Mouse (Mus musculus) heart, embryonic 15.5 days (tissue): ENCODE results near the gene Dlst. TPM values are rescaled to one million over a fixed set of nuclear protein-coding genes. Genes with fewer than 3 reads are reported as not detected.

Experiments used
- ATAC-seq: fragments of 200-750 bp; cut with Nextera tagmentation; replicated peaks from 2 replicates; pipeline ENCODE4 v1.8.0; 2017; ENCODE audit warnings: low read depth, moderate TSS enrichment; ENCODE audit not compliant: insufficient number of reproducible peaks, insufficient read depth, low FRiP score
- H3K27ac ChIP-seq: fragments of 300-500 bp; sonication (generic); 2 replicates; pipeline ENCODE4 v1.5.1; 2015; ENCODE audit warnings: mild to moderate bottlenecking, inconsistent platforms
- H3K27me3 ChIP-seq: fragments of 300-500 bp; sonication (generic); 2 replicates; pipeline ENCODE4 v1.6.1; 2015; ENCODE audit warnings: inconsistent platforms
- H3K36me3 ChIP-seq: fragments of 300-500 bp; sonication (generic); 2 replicates; pipeline ENCODE4 v1.6.1; 2015; ENCODE audit warnings: mild to moderate bottlenecking, inconsistent platforms
- H3K4me1 ChIP-seq: fragments of 300-500 bp; sonication (generic); replicated peaks from 2 replicates; pipeline ENCODE4 v1.6.1; 2015; ENCODE audit warnings: inconsistent platforms
- H3K4me2 ChIP-seq: fragments of 300-500 bp; sonication (generic); 2 replicates; pipeline ENCODE4 v1.6.1; 2015; ENCODE audit warnings: inconsistent platforms, mild to moderate bottlenecking, moderate library complexity
- H3K4me3 ChIP-seq: fragments of 300-500 bp; sonication (generic); 2 replicates; pipeline ENCODE4 v1.5.1; 2015; ENCODE audit warnings: mild to moderate bottlenecking, inconsistent platforms
- H3K9ac ChIP-seq: fragments of 300-500 bp; sonication (generic); 2 replicates; pipeline ENCODE4 v1.6.1; 2015; ENCODE audit warnings: mild to moderate bottlenecking, inconsistent platforms
- H3K9me3 ChIP-seq: fragments of 300-500 bp; sonication (generic); replicated peaks from 2 replicates; pipeline ENCODE4 v1.6.1; 2016; ENCODE audit warnings: inconsistent platforms
- WGBS: fragments of 180-500 bp; shearing (Covaris S2); methylation state at CpG from one replicate; pipeline ENCODE4 v1.1.7; 2015; ENCODE audit warnings: mixed read lengths; 5-methylcytosine and 5-hydroxymethylcytosine counted together
- polyA plus RNA-seq: library from polyadenylated mRNA; unstranded; fragments of >200 nt; fragmentation: Nextera tagmentation; extraction: Ambion mirVana; gene quantifications from 2 replicates; pipeline ENCODE4 v1.2.1, GENCODE M21; 2015

Dlst gene
- polyA plus RNA-seq, 1 experiment from 2014 or later: 199 TPM

DNA sequence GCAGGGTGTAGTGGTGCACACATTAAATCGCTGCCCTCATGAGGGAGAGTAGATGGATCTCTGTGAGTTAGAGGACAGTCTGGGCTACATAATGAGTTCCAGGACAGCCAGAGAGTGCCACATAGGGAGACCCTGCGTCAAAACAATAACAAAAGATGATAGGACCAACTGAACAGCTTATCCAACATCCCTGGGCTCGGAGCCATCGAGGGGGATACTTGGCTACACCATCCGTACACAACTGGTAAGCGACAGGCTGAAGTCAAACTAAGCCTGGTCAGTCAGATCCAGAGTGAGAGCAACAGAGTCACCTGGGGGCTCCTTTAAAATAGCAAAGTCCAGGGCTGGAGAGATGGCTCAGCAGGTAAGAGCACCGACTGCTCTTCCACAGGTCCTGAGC is 14.8 kb upstream of the Dlst start:
- H3K36me3 ChIP-seq: no peaks in the 10 kb centered on the region
- no peak overlapping the region for H3K9ac ChIP-seq
- no peak overlapping the region for H3K4me3 ChIP-seq
- H3K27ac ChIP-seq: no peak overlapping the region
- ATAC-seq: no peak
- 0 out of 2 replicates have a peak, but pooled peaks cover 5% of the 10 kb centered on the region for H3K4me1 ChIP-seq
- no peaks in the 10 kb centered on the region for H3K9me3 ChIP-seq
- H3K27me3 ChIP-seq: no peaks in the 10 kb centered on the region
- no peak overlapping the region for H3K4me2 ChIP-seq
- 77% methylated on average over 7 of the region's 7 CpGs for WGBS

DNA sequence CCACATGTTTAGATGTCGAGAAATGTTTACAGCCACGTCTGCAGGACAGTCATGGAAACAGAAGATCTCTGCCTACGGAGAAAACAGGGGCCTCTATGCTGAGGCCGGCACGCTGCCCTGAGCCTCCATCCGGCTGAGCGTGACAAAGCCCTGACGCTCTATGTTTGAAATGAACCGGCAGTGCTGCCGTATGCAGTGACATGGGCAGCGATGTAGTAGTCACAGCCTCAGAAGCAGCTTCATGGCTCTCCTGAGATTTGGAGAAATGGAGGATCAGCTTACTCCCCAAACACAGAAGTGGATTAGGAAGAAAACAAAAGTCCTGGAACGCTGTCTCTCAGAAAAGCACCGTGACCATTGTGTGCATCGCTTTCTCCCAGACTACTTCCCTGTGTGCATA is 9.6 kb upstream of the Dlst start:
- H3K4me1 ChIP-seq: no peaks in the 10 kb centered on the region
- no peaks in the 10 kb centered on the region for H3K9me3 ChIP-seq
- 67% methylated on average over 14 of the region's 14 CpGs for WGBS
- ATAC-seq: no peak
- no peak overlapping the region for H3K4me2 ChIP-seq
- no peak overlapping the region for H3K27ac ChIP-seq
- H3K9ac ChIP-seq: no peak overlapping the region
- H3K36me3 ChIP-seq: no peaks in the 10 kb centered on the region
- no peak overlapping the region for H3K4me3 ChIP-seq
- no peaks in the 10 kb centered on the region for H3K27me3 ChIP-seq

DNA sequence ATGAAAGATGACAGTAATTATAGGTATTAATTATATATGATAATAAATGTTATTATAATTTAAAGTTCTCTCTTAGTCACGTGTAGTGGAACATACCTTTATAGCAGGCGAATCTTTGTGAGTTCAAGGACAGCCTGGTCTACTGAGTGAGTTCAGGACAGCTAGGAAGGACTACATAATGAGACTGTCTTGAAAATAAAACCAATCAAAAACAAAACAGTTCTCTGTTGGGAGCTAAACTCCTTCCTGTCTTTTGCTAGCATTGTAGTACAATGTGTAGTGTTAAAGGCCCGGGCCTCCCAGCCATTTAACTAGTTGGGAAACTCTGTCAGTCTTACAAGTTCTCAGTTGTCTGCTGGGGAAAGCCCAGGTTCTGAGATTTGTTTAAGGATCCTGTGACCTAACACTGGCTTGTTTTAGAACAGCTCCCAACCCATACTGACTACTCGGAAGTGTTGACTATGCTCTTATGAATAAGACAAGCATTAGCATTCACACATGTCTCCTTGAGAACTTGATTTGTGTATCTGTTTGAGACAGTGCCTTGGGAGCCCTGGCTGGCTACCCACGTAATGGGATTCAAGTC is 9.0 kb upstream of the Dlst start:
- Histone ChIP-seq H3K27ac (no peak overlapping the region), H3K27me3 (no peaks in the 10 kb centered on the region), H3K4me2 (no peak overlapping the region), H3K4me1 (peaks cover 5% of the 10 kb centered on the region; the same call in 1 of the 2 replicates), H3K9ac (no peak overlapping the region), H3K4me3 (no peak overlapping the region), H3K36me3 (no peaks in the 10 kb centered on the region), H3K9me3 (no peaks in the 10 kb centered on the region)
- ATAC-seq: no peak
- WGBS: 74% methylated on average over 5 of the region's 5 CpGs

DNA sequence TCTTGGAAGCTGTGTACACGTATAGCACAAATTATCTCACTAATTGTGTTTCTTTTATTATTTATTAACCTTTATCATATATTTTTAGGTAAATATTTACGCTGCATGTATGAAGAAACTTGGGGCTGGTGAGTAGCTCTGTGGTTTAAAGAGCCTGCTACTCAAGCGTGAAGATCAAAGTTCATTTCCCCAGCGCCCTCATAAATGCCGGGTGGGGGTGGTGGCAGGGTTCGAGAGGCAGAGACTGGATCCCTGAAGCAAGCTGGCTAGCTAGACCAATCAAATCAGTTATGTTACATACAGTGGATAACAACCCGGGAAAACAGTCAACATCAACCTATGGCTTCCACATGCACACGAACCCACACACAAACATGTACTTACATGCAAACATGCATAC is 7.5 kb upstream of the Dlst start:
- no peak overlapping the region for H3K4me3 ChIP-seq
- no peak for ATAC-seq
- peaks cover 9% of the 10 kb centered on the region; the same call in 1 of the 2 replicates for H3K4me1 ChIP-seq
- H3K9me3 ChIP-seq: no peaks in the 10 kb centered on the region
- no peaks in the 10 kb centered on the region for H3K27me3 ChIP-seq
- no peaks in the 10 kb centered on the region for H3K36me3 ChIP-seq
- H3K27ac ChIP-seq: no peak overlapping the region
- WGBS: 79% methylated on average over 8 of the region's 8 CpGs
- no peak overlapping the region for H3K4me2 ChIP-seq
- H3K9ac ChIP-seq: no peak overlapping the region

DNA sequence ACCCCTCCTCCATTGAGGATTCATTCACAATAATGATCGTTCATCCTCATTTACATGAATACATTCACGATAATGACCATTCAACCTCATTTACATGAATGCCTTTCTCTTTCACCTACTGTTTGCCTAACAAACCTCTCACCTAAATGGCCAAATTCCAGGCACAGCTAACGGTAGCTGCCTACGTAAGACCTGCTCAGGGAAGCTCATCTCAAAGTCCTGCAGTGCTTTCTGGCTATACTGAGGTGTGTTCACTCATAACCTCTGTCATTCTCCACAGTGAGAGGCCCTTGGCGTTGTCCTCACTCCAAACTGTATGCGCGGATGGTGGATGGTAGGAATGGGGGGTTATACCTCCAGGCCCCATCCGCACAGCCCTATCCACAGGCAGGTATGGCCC is 5.8 kb upstream of the Dlst start:
- WGBS: 85% methylated on average over 8 of the region's 8 CpGs
- no peak overlapping the region for H3K4me2 ChIP-seq
- peaks cover 12% of the 10 kb centered on the region for H3K4me1 ChIP-seq
- H3K27ac ChIP-seq: no peak overlapping the region
- ATAC-seq: no peak
- H3K9ac ChIP-seq: no peak overlapping the region
- H3K4me3 ChIP-seq: no peak overlapping the region
- H3K27me3 ChIP-seq: no peaks in the 10 kb centered on the region
- H3K36me3 ChIP-seq: no peaks in the 10 kb centered on the region
- no peaks in the 10 kb centered on the region for H3K9me3 ChIP-seq

DNA sequence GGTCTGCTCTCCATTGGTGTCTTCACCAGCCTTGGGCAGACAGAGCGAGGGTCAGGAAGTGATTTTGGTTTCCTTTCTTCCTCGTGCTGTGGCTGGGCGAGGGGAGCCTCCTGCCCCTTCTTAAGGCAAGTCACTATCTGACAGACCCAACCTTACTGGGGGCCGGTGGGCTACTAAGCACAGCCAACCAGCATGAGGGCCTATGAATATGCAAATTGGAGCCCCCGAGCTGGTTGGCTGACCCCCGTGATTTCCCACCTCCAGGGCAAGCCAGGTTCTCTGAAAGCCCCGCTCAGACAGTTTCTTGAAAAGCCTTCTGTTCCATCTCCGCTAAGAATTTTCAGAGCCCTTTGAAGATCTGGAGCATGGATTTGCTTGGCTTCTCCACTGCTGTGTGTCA is 4.3 kb upstream of the Dlst start:
- Histone ChIP-seq H3K27me3 (no peaks in the 10 kb centered on the region), H3K9me3 (no peaks in the 10 kb centered on the region), H3K9ac (no peak overlapping the region), H3K4me1 (peaks cover 16% of the 10 kb centered on the region), H3K36me3 (no peaks in the 10 kb centered on the region), H3K4me3 (0 out of 2 replicates have a peak overlapping the region, but pooled peaks have one; percentile 7), H3K4me2 (peak overlapping the region; percentile 48), H3K27ac (no peak overlapping the region)
- WGBS: 6% methylated on average over 8 of the region's 8 CpGs
- no peak for ATAC-seq

DNA sequence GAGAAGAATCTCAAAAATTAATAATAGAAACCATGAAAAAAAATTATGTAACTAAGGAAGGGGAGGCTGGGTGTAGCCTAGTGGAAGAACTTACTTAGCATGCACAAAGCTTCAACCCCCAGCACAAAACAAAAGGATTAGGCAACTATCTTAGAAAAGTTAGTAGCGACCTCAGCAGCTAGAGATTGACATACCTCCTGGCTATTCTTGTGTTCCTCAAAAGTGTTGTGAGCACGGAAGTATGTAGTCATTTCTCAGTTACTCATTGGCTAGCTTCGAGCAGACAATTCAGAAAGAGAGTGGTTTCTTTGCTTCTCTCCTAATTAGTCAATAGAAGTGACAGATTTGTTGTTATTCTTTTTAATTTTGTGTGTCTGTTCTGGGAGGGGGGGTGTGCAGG is 2.0 kb upstream of the Dlst start:
- Histone ChIP-seq H3K9me3 (no peaks in the 10 kb centered on the region), H3K9ac (no peak overlapping the region), H3K4me1 (peaks cover 38% of the 10 kb centered on the region), H3K27me3 (no peaks in the 10 kb centered on the region), H3K4me2 (no peak overlapping the region), H3K4me3 (no peak overlapping the region), H3K27ac (no peak overlapping the region), H3K36me3 (no peaks in the 10 kb centered on the region)
- ATAC-seq: no peak
- 67% methylated on average over 3 of the region's 3 CpGs for WGBS

GRCm38 (mm10) chr12:85109426-85109825 is 1.2 kb upstream of the Dlst start:
- Histone ChIP-seq H3K4me2 (no peak overlapping the region; the same call in 1 of the 2 replicates), H3K27me3 (no peaks in the 10 kb centered on the region), H3K27ac (no peak overlapping the region; the same call in 1 of the 2 replicates), H3K9ac (no peak overlapping the region), H3K4me1 (peaks cover 42% of the 10 kb centered on the region), H3K4me3 (no peak overlapping the region), H3K9me3 (no peaks in the 10 kb centered on the region), H3K36me3 (no peaks in the 10 kb centered on the region)
- WGBS: 68% methylated on average over 4 of the region's 4 CpGs
- ATAC-seq: no peak

GRCm38 (mm10) chr12:85110011-85110697 is 479 bp upstream of the Dlst start:
- Histone ChIP-seq H3K27ac (peak overlapping the region; percentile 95), H3K27me3 (no peaks in the 10 kb centered on the region), H3K36me3 (no peaks in the 10 kb centered on the region), H3K4me2 (peak overlapping the region; percentile 82), H3K4me1 (peaks cover 42% of the 10 kb centered on the region), H3K9me3 (no peaks in the 10 kb centered on the region), H3K9ac (peak overlapping the region; percentile 99), H3K4me3 (peak overlapping the region; percentile 96)
- no peak for ATAC-seq
- WGBS: 14% methylated on average over 18 of the region's 18 CpGs

- Histone ChIP-seq H3K36me3 (0 out of 2 replicates have a peak, but pooled peaks cover 3% of the 10 kb centered on the region), H3K4me1 (peaks cover 34% of the 10 kb centered on the region), H3K4me2 (peak overlapping the region; percentile 82), H3K27ac (peak overlapping the region; percentile 25; the same call in 1 of the 2 replicates), H3K9me3 (no peaks in the 10 kb centered on the region), H3K4me3 (peak overlapping the region; percentile 96), H3K9ac (peak overlapping the region; percentile 6; the same call in 1 of the 2 replicates), H3K27me3 (no peaks in the 10 kb centered on the region)
- 81% methylated on average over 7 of the region's 7 CpGs for WGBS
- ATAC-seq: no peak
Observed at GRCm38 (mm10) chr12:85112550-85113251, 2.1 kb downstream of the Dlst start.

DNA sequence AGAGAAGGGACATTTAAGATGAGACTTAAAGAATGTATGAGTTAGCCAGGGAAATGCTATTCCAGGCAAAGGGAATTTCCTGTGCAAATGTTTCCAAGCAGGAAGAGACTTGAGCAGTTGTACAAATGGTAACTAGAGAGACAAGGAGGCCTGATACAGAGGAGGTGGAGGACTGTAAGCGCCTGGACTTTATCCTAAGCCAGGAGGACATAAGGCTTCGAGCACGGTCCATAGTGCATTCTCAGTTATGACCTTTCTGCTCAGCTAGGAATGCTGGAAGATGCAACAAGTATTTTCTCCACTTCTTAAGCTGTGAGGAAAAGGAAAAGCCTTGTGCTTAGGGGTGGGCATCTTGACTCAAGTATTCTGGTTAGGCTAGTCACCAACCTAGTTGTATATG is 2.7 kb downstream of the Dlst start:
- no peak for ATAC-seq
- Histone ChIP-seq H3K27me3 (no peaks in the 10 kb centered on the region), H3K36me3 (0 out of 2 replicates have a peak, but pooled peaks cover 6% of the 10 kb centered on the region), H3K9me3 (no peaks in the 10 kb centered on the region), H3K4me2 (peak overlapping the region; percentile 82; the same call in 1 of the 2 replicates), H3K9ac (no peak overlapping the region), H3K27ac (peak overlapping the region; percentile 25), H3K4me1 (peaks cover 34% of the 10 kb centered on the region), H3K4me3 (no peak overlapping the region)
- 80% methylated on average over 3 of the region's 3 CpGs for WGBS
